Mouse (Mus musculus) limb, embryonic 11.5 days (tissue): ENCODE measurements around the gene Nacc1. TPM values are rescaled to one million over a fixed set of nuclear protein-coding genes. Genes with fewer than 3 reads are reported as not detected.

Experiments
- ATAC-seq: fragments of 200-750 bp; cut with Nextera tagmentation; 2 replicates; pipeline ENCODE4 v1.8.0; 2017; ENCODE audit warnings: low read depth; ENCODE audit not compliant: insufficient number of reproducible peaks, low FRiP score, low TSS enrichment
- DNase-seq: peaks from one replicate; pipeline ENCODE4 v3.0.0-alpha.2; 2015; ENCODE audit warnings: low spot score
- H3K27ac ChIP-seq: fragments of 300-500 bp; sonication (generic); replicated peaks from 2 replicates; pipeline ENCODE4 v1.5.1; 2014; ENCODE audit warnings: low read depth, mild to moderate bottlenecking, low read length
- H3K27me3 ChIP-seq: fragments of 300-500 bp; sonication (generic); 2 replicates; pipeline ENCODE4 v1.6.1; 2014; ENCODE audit warnings: mild to moderate bottlenecking, low read length, mixed read lengths; ENCODE audit not compliant: control insufficient read depth, insufficient read depth
- H3K36me3 ChIP-seq: fragments of 300-500 bp; sonication (generic); 2 replicates; pipeline ENCODE4 v1.6.1; 2014; ENCODE audit warnings: mild to moderate bottlenecking, low read length, moderate library complexity, mixed read lengths; ENCODE audit not compliant: control insufficient read depth, insufficient read depth
- H3K4me1 ChIP-seq: fragments of 300-500 bp; sonication (generic); 2 replicates; pipeline ENCODE4 v1.6.1; 2014; ENCODE audit warnings: low read length, mixed read lengths; ENCODE audit not compliant: control insufficient read depth, insufficient read depth
- H3K4me2 ChIP-seq: fragments of 300-500 bp; sonication (generic); 2 replicates; pipeline ENCODE4 v1.6.1; 2014; ENCODE audit warnings: low read depth, mild to moderate bottlenecking, moderate library complexity; ENCODE audit not compliant: severe bottlenecking
- H3K4me3 ChIP-seq: fragments of 300-500 bp; sonication (generic); 2 replicates; pipeline ENCODE4 v1.5.1; 2014; ENCODE audit warnings: low read depth, low read length
- H3K9ac ChIP-seq: fragments of 300-500 bp; sonication (generic); 2 replicates; pipeline ENCODE4 v1.6.1; 2014; ENCODE audit warnings: mild to moderate bottlenecking, low read length
- H3K9me3 ChIP-seq: fragments of 300-500 bp; sonication (generic); 2 replicates; pipeline ENCODE4 v1.6.1; 2016; ENCODE audit warnings: low read length; ENCODE audit not compliant: control insufficient read depth
- WGBS: fragments of 180-500 bp; shearing (Covaris S2); extraction: QIAGEN DNeasy Blood & Tissue Kit; methylation state at CpG from one replicate; pipeline ENCODE4 v1.1.7; 2014; 5-methylcytosine and 5-hydroxymethylcytosine counted together
- polyA plus RNA-seq: library from polyadenylated mRNA; unstranded; fragments of >200 nt; fragmentation: Nextera tagmentation; extraction: Ambion mirVana; gene quantifications from 2 replicates; pipeline ENCODE4 v1.2.1, GENCODE M21; 2014

Gene Nacc1
- polyA plus RNA-seq, 1 experiment from 2014 or later = 26.7 TPM

GRCm38 (mm10) chr8:84641578-84642361, 45.9 kb downstream of the Nacc1 start:
- 96% methylated on average over 1 of the region's 1 CpGs for WGBS
- H3K9me3 ChIP-seq = no peaks in the 10 kb centered on the region
- H3K27me3 ChIP-seq = no peaks in the 10 kb centered on the region
- peaks cover 13% of the 10 kb centered on the region for H3K4me1 ChIP-seq
- ATAC-seq (no peak), DNase-seq (no peak)
- no peak overlapping the region for H3K4me2 ChIP-seq
- H3K27ac ChIP-seq = no peak overlapping the region
- H3K9ac ChIP-seq = no peak overlapping the region
- no peak overlapping the region for H3K4me3 ChIP-seq
- no peaks in the 10 kb centered on the region for H3K36me3 ChIP-seq

DNA sequence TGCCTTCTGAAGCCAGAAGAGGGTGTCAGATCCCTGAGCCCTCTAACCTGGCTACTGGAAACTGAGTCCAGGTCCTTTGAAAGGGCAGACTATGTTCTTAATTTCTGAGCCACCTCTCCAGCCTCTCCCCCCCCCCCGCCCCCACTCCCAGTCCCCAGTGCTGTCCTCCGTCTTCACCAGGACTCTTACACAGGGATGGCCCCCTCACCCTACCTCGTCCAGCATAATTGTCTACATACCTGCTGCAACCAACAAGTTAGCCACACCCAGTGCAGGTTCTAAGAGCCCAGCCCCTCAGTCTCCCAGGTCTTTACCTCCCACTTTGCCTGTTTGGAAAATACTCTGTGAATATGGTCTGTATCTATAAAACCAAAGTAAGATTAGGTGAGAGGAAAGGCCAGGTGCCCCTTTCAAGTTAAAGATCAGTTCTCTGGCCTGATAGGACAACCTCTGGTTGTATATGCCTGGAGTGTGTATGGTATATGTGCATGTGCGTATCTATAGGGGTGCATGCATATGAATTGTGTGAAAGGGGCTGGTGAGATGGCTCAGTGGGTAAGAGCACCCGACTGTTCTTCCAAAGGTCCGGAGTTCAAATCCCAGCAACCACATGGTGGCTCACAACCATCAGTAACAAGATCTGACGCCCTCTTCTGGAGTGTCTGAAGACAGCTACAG, 46.9 kb downstream of the Nacc1 start:
- Histone ChIP-seq H3K27me3 (no peaks in the 10 kb centered on the region), H3K4me3 (no peak overlapping the region), H3K9ac (no peak overlapping the region), H3K4me1 (peaks cover 16% of the 10 kb centered on the region), H3K9me3 (no peaks in the 10 kb centered on the region), H3K27ac (no peak overlapping the region), H3K4me2 (no peak overlapping the region), H3K36me3 (no peaks in the 10 kb centered on the region)
- WGBS = 70% methylated on average over 7 of the region's 7 CpGs
- DNase-seq (no peak), ATAC-seq (no peak)

DNA sequence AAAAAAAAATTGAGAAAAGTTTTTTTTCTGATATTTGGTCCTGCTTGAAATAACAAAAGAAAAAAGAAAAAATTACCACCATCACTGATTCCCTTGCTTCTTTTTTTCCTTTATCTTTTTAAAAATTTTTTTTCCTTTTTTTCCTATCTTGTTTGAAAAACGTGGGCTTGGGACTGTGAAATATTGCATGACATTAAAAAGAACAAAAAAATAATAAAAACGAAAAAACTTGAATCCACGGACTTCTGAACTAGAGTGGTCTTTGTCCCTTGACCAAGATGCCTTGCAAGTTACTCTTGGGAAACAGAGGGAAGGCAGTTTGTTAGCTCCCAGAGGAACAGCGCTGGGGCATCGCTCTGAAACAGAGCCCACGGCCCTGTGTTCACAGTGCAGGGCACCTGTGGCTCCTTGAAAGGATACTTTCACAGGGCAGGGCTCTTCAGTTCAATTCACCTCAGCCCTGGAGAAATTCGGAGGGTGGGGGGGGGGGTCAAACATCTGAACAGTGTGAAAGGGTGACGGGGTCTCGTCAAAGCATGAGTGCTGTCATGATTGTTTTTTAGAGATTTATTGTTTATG, 47.6 kb downstream of the Nacc1 start:
- Histone ChIP-seq H3K36me3 (no peaks in the 10 kb centered on the region), H3K4me1 (peaks cover 23% of the 10 kb centered on the region), H3K27ac (no peak overlapping the region), H3K9ac (peak overlapping the region; percentile 45; the same call in 1 of the 2 replicates), H3K4me2 (peak overlapping the region; percentile 52), H3K9me3 (no peaks in the 10 kb centered on the region), H3K4me3 (peak overlapping the region; percentile 39), H3K27me3 (no peaks in the 10 kb centered on the region)
- 27% methylated on average over 9 of the region's 9 CpGs for WGBS
- ATAC-seq (no peak), DNase-seq (peak; percentile 21)

DNA sequence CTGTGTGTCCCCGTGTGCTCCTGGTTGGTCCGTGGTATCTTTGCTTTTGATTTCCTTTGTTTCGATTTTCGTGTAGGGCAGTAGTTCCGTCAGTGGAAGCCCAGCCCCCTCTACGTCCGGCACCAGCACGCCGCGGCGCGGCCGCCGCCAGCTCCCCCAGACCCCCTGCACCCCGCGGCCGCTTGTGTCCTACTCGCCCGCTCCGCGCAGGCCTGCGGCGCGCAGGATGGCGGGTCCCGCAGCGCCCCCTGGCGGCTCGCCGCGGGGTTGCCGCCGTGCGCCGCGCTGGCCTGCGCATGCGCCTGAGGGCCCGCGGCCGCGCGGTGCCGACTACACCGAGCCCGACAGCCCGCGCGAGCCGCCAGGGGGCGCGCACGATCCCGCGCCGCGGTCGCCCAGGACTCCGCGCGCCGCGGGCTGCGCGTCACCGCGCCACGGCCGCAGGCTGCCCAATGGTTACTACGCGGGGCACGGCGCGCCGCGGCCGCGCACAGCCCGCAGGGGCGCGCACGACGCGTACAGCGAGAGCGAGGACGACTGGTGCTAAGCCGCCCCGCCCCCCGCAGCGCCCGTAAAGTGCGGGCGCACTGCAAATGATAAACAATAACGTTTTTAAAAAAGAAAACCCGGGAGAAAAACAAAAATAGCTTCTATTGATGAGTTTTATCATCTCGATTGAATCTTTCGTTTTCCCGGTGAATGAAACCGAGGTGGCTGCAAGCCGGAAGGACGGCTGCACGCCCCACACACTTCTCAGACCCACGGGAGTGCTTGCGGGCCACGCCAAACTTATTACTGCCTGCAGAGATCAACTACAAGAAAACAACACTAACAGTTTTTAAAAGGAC, 48.3 kb downstream of the Nacc1 start:
- WGBS = under 1% methylated on average over 89 of the region's 106 CpGs

GRCm38 (mm10) chr8:84638555-84639161, 49.0 kb downstream of the Nacc1 start:
- Histone ChIP-seq H3K36me3 (no peaks in the 10 kb centered on the region), H3K9me3 (no peaks in the 10 kb centered on the region), H3K9ac (peak overlapping the region; percentile 60), H3K4me1 (peaks cover 29% of the 10 kb centered on the region), H3K27me3 (no peaks in the 10 kb centered on the region), H3K4me3 (peak overlapping the region; percentile 53), H3K4me2 (peak overlapping the region; percentile 52), H3K27ac (peak overlapping the region; percentile 96)
- DNase-seq (peak; percentile 67), ATAC-seq (peak; percentile 19)
- under 1% methylated on average over 48 of the region's 52 CpGs for WGBS

More for the DNA sequence above, 48.3 kb downstream of the Nacc1 start:
- peak; percentile 90 for ATAC-seq
- Histone ChIP-seq H3K9ac (peak overlapping the region; percentile 60), H3K4me1 (peaks cover 29% of the 10 kb centered on the region), H3K27ac (peak overlapping the region; percentile 96), H3K9me3 (no peaks in the 10 kb centered on the region), H3K36me3 (no peaks in the 10 kb centered on the region), H3K4me3 (peak overlapping the region; percentile 53), H3K4me2 (peak overlapping the region; percentile 52), H3K27me3 (no peaks in the 10 kb centered on the region)
- DNase-seq = peak; percentile 94

DNA sequence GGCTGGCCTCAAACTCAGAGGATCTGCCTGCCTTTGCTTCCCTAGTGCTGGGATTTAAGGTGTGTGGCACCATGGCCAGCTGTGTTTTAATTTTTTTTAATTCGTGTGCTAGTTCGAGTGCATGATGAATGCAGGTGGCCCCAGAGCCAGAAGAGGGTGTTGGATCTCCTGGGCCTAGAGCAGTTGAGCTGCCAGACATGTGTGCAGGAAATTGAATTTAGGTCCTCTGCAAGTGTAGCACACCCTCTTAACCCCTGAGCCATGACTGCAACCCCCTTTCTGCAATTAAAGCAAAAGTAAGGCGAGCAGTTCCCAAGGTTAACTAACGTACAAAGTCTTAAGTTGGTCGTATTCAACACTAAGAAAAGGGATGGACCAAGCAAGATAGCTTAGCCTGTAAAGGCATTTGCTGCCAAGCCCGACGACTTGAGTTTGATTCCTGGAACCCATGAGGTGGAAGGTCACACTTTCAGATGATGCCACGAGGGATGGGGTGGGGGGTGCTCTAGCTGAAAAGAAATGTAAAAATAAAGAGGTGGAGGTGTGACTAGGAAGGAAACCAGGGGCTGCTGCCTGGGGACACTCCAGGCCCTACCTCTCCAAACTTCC, 49.6 kb downstream of the Nacc1 start:
- H3K4me2 ChIP-seq = peak overlapping the region; percentile 52
- no peaks in the 10 kb centered on the region for H3K9me3 ChIP-seq
- H3K4me3 ChIP-seq = peak overlapping the region; percentile 53
- H3K27me3 ChIP-seq = no peaks in the 10 kb centered on the region
- H3K36me3 ChIP-seq = no peaks in the 10 kb centered on the region
- ATAC-seq = no peak
- H3K4me1 ChIP-seq = peaks cover 29% of the 10 kb centered on the region
- peak overlapping the region; percentile 60 for H3K9ac ChIP-seq
- DNase-seq = peak; percentile 65
- peak overlapping the region; percentile 96 for H3K27ac ChIP-seq
- 19% methylated on average over 8 of the region's 8 CpGs for WGBS

GRCm38 (mm10) chr8:84636051-84636691, 51.5 kb downstream of the Nacc1 start:
- ATAC-seq = no peak
- Histone ChIP-seq H3K27ac (no peak overlapping the region), H3K9me3 (no peaks in the 10 kb centered on the region), H3K9ac (no peak overlapping the region), H3K4me1 (peaks cover 26% of the 10 kb centered on the region), H3K27me3 (no peaks in the 10 kb centered on the region), H3K4me3 (no peak overlapping the region), H3K4me2 (no peak overlapping the region), H3K36me3 (no peaks in the 10 kb centered on the region)
- WGBS = 85% methylated on average over 17 of the region's 17 CpGs
- DNase-seq = no peak
